Mouse (Mus musculus) heart, adult 2 months (tissue): ENCODE data around the gene Fig4.

Experiments used
- CTCF ChIP-seq: fragments of 200-600 bp; IDR thresholded peaks from 2 replicates; pipeline ENCODE4 v1.8.1; 2022; ENCODE audit warnings: antibody characterized with exemption, mild to moderate bottlenecking, moderate library complexity
- EP300 ChIP-seq: fragments of 200-500 bp; IDR thresholded peaks from 2 replicates; pipeline ENCODE4 v1.6.1; 2011; ENCODE audit warnings: low read depth, low read length, control low read depth; ENCODE audit not compliant: insufficient read depth

DNA sequence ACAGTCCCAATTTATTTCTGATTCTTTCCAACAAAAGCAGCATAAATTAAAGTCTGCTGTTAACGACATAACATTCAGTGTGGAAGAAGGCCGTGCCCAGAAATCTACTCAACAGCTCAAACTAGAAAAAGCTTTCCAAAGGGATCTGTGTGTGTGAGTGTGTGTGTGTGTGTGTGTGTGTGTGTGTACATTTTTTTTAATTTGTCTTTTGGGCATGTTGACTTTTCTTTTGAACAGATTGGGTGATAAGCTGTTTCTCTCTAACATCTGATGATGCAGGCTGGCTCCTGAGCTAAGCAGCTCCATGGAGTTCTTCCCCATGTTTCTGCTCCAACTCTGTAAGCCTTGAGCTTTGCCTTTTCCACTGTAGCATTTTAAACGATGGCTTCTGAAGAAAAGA is 12.8 kb upstream of the Fig4 start:
- no peak for TF ChIP-seq CTCF
- no peak for TF ChIP-seq EP300
